Mouse (Mus musculus) effector memory CD4-positive, alpha-beta T cell, adult 5 months (primary cell): Measurements from ENCODE around the gene Chrm5. TPM values are rescaled to one million over a fixed set of nuclear protein-coding genes. Genes with fewer than 3 reads are reported as not detected.

ENCODE experiments used
- polyA plus RNA-seq: library from polyadenylated mRNA; unstranded; fragments of 100-300 nt; shearing (Covaris generic); gene quantifications from one replicate; pipeline ENCODE4 v1.2.1, GENCODE M21; 2017

The Chrm5 gene
- polyA plus RNA-seq, result not detected

GRCm38 (mm10) chr2:112480669-112481068, at the start of gene Chrm5:
Gene Chrm5 (minus strand): TSS chr2:112480769.

GRCm38 (mm10) chr2:112492856-112493538, 12.4 kb upstream of the Chrm5 start, which contains the start of gene Aven:
Gene Aven (plus strand): TSS chr2:112492964.

GRCm38 (mm10) chr2:112454862-112455564, 25.6 kb downstream of the Chrm5 start, which contains the start of gene Emc7:
Gene Emc7 (plus strand): TSS chr2:112454997.

Other genes starting within 250 kb of the Chrm5 start
- gene Lpcat4, start 241.3 kb downstream of the Chrm5 start, polyA plus RNA-seq, result 96.7 TPM
- not detected for gene Nutm1, start 221.5 kb downstream of the Chrm5 start, polyA plus RNA-seq
- gene Nop10, start 218.8 kb downstream of the Chrm5 start, polyA plus RNA-seq, result 131 TPM
- gene Slc12a6, start 214.9 kb downstream of the Chrm5 start, polyA plus RNA-seq, result 39.5 TPM
- not detected for gene Gm21985, start 214.5 kb downstream of the Chrm5 start, polyA plus RNA-seq
- gene Emc4, start 112.7 kb downstream of the Chrm5 start, polyA plus RNA-seq, result 66.4 TPM
- 16.8 TPM for gene Katnbl1, start 101.6 kb downstream of the Chrm5 start, polyA plus RNA-seq
- 15.7 TPM for gene Emc7, start 25.8 kb downstream of the Chrm5 start, polyA plus RNA-seq
- 40.9 TPM for gene Aven, start 12.2 kb upstream of the Chrm5 start, polyA plus RNA-seq